Mouse (Mus musculus): ENCODE measurements around the gene Elf3. TPM values are rescaled to one million over a fixed set of nuclear protein-coding genes. Genes with fewer than 3 reads are reported as not detected.

Gene Elf3
- total RNA-seq, 2 experiments from 2014 or later = not detected

Other genes with a start within 250 kb of the Elf3 start
- gene Lgr6, start 153.3 kb downstream of the Elf3 start, total RNA-seq (2021) = 10 to 100 TPM; 14.6 to 17.5 TPM
- under 1 TPM; 0.44 to 0.50 TPM for gene Ptpn7, start 125.9 kb downstream of the Elf3 start, total RNA-seq (2021)
- gene Arl8a, start 111.7 kb downstream of the Elf3 start, total RNA-seq (2021) = 10 to 100 TPM; 17.9 to 20.3 TPM
- gene Gpr37l1, start 90.9 kb downstream of the Elf3 start, total RNA-seq (2021) = 1 to 10 TPM in 1 of 2 experiments, under 1 TPM in 1; 0.81 to 1.1 TPM
- gene Rnpep, start 25.5 kb upstream of the Elf3 start, total RNA-seq (2021) = 10 to 100 TPM; 22.1 TPM
- 100 to 1,000 TPM; 391 to 392 TPM for gene Timm17a, start 55.2 kb upstream of the Elf3 start, total RNA-seq (2021)
- gene Lmod1, start 66.2 kb upstream of the Elf3 start, total RNA-seq (2021) = 1 to 10 TPM; 2.7 to 3.8 TPM
- 1 to 10 TPM; 3.1 to 3.4 TPM for gene Shisa4, start 116.7 kb upstream of the Elf3 start, total RNA-seq (2021)
- gene Ipo9, start 171.9 kb upstream of the Elf3 start, total RNA-seq (2021) = 10 to 100 TPM; 32.2 to 36.0 TPM